Mouse (Mus musculus) kidney, embryonic 15.5 days (tissue): ENCODE measurements at regions not wholly inside any gene's neighbourhood (a gene's known extent, or its start where the extent isn't known, plus 50 kb on each side); places are given as distances from the start of the nearest gene placed in this dataset.

Experiments used
- ATAC-seq: fragments of 200-750 bp; cut with Nextera tagmentation; replicated peaks from 2 replicates; pipeline ENCODE4 v1.8.0; 2017; ENCODE audit warnings: moderate TSS enrichment; ENCODE audit not compliant: low FRiP score
- H3K27ac ChIP-seq: fragments of 300-500 bp; sonication (generic); 2 replicates; pipeline ENCODE4 v1.5.1; 2015; ENCODE audit warnings: mild to moderate bottlenecking, inconsistent platforms
- H3K27me3 ChIP-seq: fragments of 300-500 bp; sonication (generic); 2 replicates; pipeline ENCODE4 v1.6.1; 2015; ENCODE audit warnings: inconsistent platforms
- H3K36me3 ChIP-seq: fragments of 300-500 bp; sonication (generic); 2 replicates; pipeline ENCODE4 v1.6.1; 2015; ENCODE audit warnings: inconsistent platforms
- H3K4me1 ChIP-seq: fragments of 300-500 bp; sonication (generic); 2 replicates; pipeline ENCODE4 v1.6.1; 2015; ENCODE audit warnings: inconsistent platforms
- H3K4me2 ChIP-seq: fragments of 300-500 bp; sonication (generic); 2 replicates; pipeline ENCODE4 v1.6.1; 2015; ENCODE audit warnings: moderate library complexity, mild to moderate bottlenecking, inconsistent platforms
- H3K4me3 ChIP-seq: fragments of 300-500 bp; sonication (generic); replicated peaks from 2 replicates; pipeline ENCODE4 v1.5.1; 2015; ENCODE audit warnings: mild to moderate bottlenecking, inconsistent platforms
- H3K9ac ChIP-seq: fragments of 300-500 bp; sonication (generic); 2 replicates; pipeline ENCODE4 v1.6.1; 2015; ENCODE audit warnings: mild to moderate bottlenecking, inconsistent platforms
- H3K9me3 ChIP-seq: fragments of 300-500 bp; sonication (generic); replicated peaks from 2 replicates; pipeline ENCODE4 v1.6.1; 2016; ENCODE audit warnings: inconsistent platforms
- WGBS: fragments of 180-500 bp; shearing (Covaris S2); methylation state at CpG from one replicate; pipeline ENCODE4 v1.1.7; 2015; ENCODE audit warnings: mixed read lengths; 5-methylcytosine and 5-hydroxymethylcytosine counted together

DNA sequence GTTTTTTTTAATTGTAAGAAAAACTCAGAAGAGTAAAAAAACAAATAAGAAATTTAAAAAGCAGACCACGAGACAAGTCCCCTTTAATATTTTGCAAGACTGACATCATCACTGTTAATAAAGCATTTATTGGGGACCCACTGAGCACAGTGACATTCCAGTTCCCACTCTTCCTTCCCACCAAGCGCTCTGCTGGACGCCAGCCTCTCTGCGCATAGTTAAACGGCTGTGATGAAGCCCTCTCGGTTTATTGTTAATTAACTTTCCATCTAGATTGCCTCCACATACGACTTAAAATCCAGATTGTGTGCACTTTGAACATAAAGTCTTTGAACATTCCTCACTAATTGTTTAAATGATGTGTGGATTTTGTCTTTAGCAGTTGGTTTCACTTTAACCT is 161.7 kb downstream of the Rpl36a-ps1 start:
- Histone ChIP-seq H3K4me2 (no peak overlapping the region), H3K4me1 (peaks cover 17% of the 10 kb centered on the region; the same call in 1 of the 2 replicates), H3K9ac (no peak overlapping the region), H3K27ac (no peak overlapping the region), H3K9me3 (no peaks in the 10 kb centered on the region), H3K27me3 (no peaks in the 10 kb centered on the region), H3K4me3 (no peak overlapping the region), H3K36me3 (no peaks in the 10 kb centered on the region)
- ATAC-seq = no peak
- 60% methylated on average over 7 of the region's 7 CpGs for WGBS

DNA sequence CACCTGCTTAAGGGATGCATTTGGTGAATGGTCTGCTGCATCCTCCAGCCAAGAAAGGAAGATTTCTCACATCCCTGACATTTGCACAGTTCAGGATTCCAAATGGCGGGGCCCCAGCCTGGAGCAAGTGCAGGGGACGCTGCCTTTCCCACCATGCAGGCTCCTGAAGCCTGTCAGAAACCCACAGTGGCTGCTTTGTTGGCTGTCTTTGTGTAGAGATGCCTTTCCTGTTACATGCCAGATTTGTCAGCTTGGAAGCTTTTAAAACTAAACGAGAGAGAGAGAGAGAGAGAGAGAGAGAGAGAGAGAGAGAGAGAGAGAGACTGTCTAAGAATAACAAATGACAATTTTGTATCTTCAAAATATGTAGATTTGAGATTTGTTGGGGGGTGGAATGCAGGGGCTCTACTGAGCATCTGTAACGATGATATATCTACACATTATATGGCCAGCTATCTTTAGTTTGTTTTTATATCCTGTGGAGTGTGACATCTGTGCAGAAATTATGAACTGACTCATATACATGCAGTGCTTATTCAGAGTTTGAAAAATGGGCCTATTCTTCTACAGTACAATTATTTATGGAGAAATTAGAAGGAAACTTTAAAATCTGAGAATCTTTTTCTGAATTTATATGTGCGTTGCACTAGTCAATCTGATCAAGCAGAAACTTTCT is 164.0 kb downstream of the Rpl36a-ps1 start:
- Histone ChIP-seq H3K9ac (no peak overlapping the region), H3K4me1 (peaks cover 19% of the 10 kb centered on the region; the same call in 1 of the 2 replicates), H3K27ac (no peak overlapping the region), H3K27me3 (no peaks in the 10 kb centered on the region), H3K9me3 (no peaks in the 10 kb centered on the region), H3K4me3 (no peak overlapping the region), H3K4me2 (no peak overlapping the region), H3K36me3 (no peaks in the 10 kb centered on the region)
- WGBS = 46% methylated on average over 5 of the region's 5 CpGs
- no peak for ATAC-seq

DNA sequence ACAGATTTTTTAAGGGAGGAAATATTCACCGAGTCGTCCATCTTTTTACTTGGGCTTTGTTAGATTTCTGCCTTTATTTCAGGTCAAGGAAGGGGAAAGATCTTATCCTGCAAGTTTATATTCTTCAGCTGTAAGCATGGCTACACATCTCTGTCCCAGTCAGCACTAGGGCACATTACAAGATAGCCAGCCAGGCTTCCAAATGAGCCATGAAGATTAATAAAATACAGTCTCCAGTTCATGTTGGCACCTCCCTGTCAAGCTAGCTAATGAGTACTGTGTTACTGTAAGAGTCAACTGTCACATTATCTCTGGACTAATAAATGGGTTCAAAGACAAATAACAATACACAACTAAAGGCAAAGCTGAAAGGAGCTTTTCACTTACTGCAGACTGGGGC is 166.6 kb downstream of the Rpl36a-ps1 start:
- ATAC-seq = peak; percentile 69
- Histone ChIP-seq H3K27ac (peak overlapping the region; percentile 51; the same call in 1 of the 2 replicates), H3K36me3 (no peaks in the 10 kb centered on the region), H3K27me3 (no peaks in the 10 kb centered on the region), H3K9ac (no peak overlapping the region), H3K9me3 (no peaks in the 10 kb centered on the region), H3K4me3 (no peak overlapping the region), H3K4me2 (peak overlapping the region; percentile 12; the same call in 1 of the 2 replicates), H3K4me1 (peaks cover 13% of the 10 kb centered on the region; the same call in 1 of the 2 replicates)
- 34% methylated on average over 2 of the region's 2 CpGs for WGBS

DNA sequence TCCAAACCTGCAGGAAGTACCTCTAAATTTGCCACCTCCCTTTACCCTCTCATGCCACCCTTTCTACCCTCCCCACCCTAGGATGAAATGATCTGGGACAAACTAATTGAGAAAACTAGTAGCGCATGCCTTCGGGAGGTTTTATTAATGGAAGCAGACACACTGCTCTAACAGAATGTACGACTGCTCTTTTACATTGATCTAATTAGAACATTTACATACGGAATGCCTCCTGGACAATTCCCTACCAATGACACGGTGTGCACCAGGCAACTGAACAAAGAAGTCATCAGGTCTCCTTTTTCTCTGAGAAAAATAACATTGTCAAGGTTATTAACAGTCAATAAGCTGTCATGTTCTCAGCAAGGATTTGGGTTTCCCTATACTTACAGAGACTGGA is 180.5 kb downstream of the Rpl36a-ps1 start:
- H3K4me1 ChIP-seq = no peaks in the 10 kb centered on the region
- no peaks in the 10 kb centered on the region for H3K36me3 ChIP-seq
- 68% methylated on average over 5 of the region's 5 CpGs for WGBS
- ATAC-seq = no peak
- no peak overlapping the region for H3K4me3 ChIP-seq
- no peaks in the 10 kb centered on the region for H3K27me3 ChIP-seq
- H3K9ac ChIP-seq = no peak overlapping the region
- H3K27ac ChIP-seq = no peak overlapping the region
- no peaks in the 10 kb centered on the region for H3K9me3 ChIP-seq
- no peak overlapping the region for H3K4me2 ChIP-seq

DNA sequence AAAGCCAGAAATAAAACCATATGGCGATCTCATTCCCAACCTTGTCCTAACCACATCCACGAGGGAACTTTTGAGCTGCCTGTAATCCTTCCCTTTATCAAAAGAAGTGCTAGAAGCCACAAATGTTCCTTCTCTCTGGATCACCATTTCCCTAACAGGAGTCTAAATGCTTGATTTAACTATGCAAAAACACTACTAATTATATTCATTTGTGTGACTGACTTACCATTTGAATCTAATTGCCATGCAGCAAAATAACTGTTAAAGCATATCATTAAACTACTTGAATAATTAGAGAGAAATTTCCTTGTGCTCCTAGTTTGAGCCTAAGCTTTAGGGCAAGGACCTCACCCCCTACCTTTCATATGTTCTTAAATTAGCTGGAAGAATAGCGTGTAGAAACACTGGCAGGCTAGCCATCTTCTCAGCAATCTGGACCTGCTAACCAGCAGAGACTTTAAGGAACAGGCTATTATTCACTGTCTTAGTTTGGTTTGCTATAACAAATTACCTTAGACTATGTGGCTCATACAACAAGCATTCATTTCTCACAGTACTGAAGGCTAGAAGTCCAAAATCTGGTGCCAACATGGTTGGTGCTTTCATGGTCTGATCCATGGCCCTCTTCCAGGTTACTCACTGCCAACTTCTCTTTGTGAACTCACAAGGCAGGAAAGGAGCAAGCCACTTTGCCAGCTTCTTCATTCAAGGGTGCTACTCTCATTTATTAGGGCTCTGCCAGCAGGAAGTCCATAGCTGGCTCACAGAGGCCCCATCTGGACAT is 183.7 kb downstream of the Rpl36a-ps1 start:
- H3K9me3 ChIP-seq = no peaks in the 10 kb centered on the region
- no peaks in the 10 kb centered on the region for H3K36me3 ChIP-seq
- no peak overlapping the region for H3K4me2 ChIP-seq
- no peak overlapping the region for H3K4me3 ChIP-seq
- no peak overlapping the region for H3K9ac ChIP-seq
- WGBS = 86% methylated on average over 3 of the region's 3 CpGs
- no peaks in the 10 kb centered on the region for H3K27me3 ChIP-seq
- H3K4me1 ChIP-seq = no peaks in the 10 kb centered on the region
- no peak overlapping the region for H3K27ac ChIP-seq
- no peak for ATAC-seq

DNA sequence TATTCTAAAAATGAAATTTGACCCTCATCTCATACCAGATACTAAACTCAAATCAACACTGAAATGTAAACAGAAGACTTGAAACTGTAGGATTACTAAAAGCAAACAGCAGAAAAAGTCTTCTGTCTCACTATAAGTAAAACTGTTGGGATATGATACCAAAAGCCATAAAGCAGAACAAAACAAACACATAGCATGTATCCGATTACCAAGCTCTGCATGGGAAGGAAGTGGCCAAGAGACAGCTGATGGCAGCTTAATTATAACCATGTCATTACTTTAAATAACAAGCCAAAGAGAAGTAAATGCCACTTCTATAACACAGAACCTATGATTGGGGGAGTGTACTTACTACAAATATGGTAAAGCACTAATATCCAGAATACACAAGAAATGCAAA is 186.0 kb downstream of the Rpl36a-ps1 start:
- Histone ChIP-seq H3K4me3 (no peak overlapping the region), H3K4me1 (no peaks in the 10 kb centered on the region), H3K27me3 (no peaks in the 10 kb centered on the region), H3K9ac (no peak overlapping the region), H3K27ac (no peak overlapping the region), H3K36me3 (no peaks in the 10 kb centered on the region), H3K4me2 (no peak overlapping the region), H3K9me3 (no peaks in the 10 kb centered on the region)
- 0 out of 2 replicates have a peak, but pooled peaks have one; percentile 43 for ATAC-seq
- 35% methylated on average over 1 of the region's 1 CpGs for WGBS

DNA sequence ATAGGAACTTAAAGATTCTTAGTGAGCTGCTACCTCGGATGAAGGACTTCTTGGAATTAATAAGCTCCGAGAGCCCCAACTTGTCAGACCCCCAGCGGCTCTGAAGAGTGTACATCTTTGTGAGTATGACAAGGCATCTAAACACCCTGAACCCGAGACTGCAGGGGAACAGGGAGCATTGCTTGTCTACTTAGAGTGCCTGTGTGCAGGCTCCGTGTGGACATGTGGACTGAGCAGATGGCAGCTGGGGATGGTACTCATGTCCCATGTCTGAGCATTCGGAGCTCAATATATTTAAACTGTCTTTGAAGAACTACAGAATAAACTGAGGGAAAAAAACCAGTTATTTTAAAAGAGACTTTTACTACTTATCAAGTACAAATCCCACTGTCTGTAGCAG is 189.1 kb downstream of the Rpl36a-ps1 start:
- Histone ChIP-seq H3K9me3 (no peaks in the 10 kb centered on the region), H3K4me3 (no peak overlapping the region), H3K4me1 (no peaks in the 10 kb centered on the region), H3K9ac (no peak overlapping the region), H3K36me3 (no peaks in the 10 kb centered on the region), H3K4me2 (no peak overlapping the region), H3K27me3 (no peaks in the 10 kb centered on the region), H3K27ac (no peak overlapping the region)
- WGBS = 89% methylated on average over 6 of the region's 6 CpGs
- ATAC-seq = no peak

DNA sequence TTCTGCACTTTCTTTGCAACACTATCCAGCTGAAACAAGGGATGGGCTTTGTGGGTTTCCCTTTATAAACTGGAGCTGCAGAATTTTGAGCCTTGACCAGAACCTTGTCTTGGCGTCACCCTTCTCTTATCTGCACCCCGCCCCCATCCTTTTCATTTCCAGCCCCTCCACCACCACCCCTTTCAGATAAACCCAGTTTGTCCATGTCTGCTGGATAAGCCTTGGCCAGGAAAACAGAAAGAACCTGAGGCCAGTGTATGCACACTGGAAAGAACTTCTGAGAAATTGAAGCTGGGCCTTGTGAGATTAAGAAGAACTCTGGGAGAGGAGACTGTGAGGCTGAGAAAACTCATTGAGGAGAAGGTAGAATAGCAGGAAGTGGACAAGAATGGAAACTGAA is 192.8 kb downstream of the Rpl36a-ps1 start:
- no peak overlapping the region for H3K9ac ChIP-seq
- 96% methylated on average over 2 of the region's 2 CpGs for WGBS
- H3K27me3 ChIP-seq = no peaks in the 10 kb centered on the region
- no peak overlapping the region for H3K4me2 ChIP-seq
- H3K36me3 ChIP-seq = no peaks in the 10 kb centered on the region
- H3K27ac ChIP-seq = no peak overlapping the region
- H3K4me3 ChIP-seq = no peak overlapping the region
- ATAC-seq = no peak
- H3K9me3 ChIP-seq = no peaks in the 10 kb centered on the region
- no peaks in the 10 kb centered on the region for H3K4me1 ChIP-seq

DNA sequence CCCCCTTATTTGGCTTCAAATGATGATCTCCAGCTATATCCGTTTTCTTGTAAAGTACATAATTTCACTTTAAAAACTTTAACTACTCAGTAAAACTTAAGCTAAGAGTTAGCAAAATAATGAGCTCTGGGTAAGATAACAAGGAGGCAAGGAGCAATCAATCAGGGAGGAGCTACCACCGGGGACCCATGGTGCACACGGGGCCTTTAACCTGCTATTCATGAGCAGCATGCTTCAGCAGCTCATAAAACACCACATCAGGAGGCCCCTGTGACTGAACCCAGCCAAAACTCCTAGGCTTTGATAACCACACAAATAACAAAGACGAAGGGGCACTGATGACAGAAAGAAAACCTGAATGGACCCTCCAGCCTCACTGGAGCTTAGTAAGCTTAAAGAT is 202.1 kb downstream of the Rpl36a-ps1 start:
- Histone ChIP-seq H3K27me3 (no peaks in the 10 kb centered on the region), H3K9ac (no peak overlapping the region), H3K4me3 (no peak overlapping the region), H3K9me3 (no peaks in the 10 kb centered on the region), H3K27ac (no peak overlapping the region), H3K36me3 (no peaks in the 10 kb centered on the region), H3K4me1 (no peaks in the 10 kb centered on the region), H3K4me2 (no peak overlapping the region)
- WGBS = 29% methylated on average over 4 of the region's 4 CpGs
- ATAC-seq = no peak

DNA sequence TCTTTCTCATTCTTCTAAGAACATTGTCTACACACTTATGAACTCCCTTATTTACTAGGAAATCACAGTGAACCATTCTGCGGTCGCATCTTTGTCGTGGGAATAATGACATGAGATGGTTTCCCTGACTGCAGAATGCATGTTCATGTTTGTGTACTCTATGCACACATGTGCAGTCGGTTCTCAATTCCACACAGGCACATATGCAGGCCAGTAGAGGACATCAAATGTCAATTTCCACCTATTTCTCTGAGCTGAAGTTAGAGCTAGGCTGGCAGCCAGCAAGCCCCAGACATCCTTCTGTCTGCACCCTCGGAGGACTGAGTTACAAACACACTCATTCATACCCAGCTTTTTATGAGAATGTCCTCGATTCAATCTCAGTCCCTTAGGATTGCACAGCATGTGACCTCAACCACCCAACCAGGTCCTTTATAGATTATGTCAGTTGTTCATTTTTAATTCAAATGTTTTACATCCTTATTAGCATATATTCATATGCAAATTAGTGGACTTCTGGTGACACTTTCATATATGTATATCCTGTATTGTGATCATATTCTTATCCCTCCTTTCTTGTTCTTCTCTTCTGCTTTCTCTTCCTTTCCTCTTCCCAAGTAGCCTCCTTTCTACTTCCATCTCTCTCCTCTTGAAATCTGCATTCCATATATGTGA is 202.7 kb downstream of the Rpl36a-ps1 start:
- no peak overlapping the region for H3K9ac ChIP-seq
- H3K4me2 ChIP-seq = no peak overlapping the region
- no peaks in the 10 kb centered on the region for H3K27me3 ChIP-seq
- no peaks in the 10 kb centered on the region for H3K36me3 ChIP-seq
- H3K4me1 ChIP-seq = no peaks in the 10 kb centered on the region
- H3K4me3 ChIP-seq = no peak overlapping the region
- 88% methylated on average over 6 of the region's 6 CpGs for WGBS
- H3K9me3 ChIP-seq = no peaks in the 10 kb centered on the region
- ATAC-seq = no peak
- H3K27ac ChIP-seq = no peak overlapping the region

DNA sequence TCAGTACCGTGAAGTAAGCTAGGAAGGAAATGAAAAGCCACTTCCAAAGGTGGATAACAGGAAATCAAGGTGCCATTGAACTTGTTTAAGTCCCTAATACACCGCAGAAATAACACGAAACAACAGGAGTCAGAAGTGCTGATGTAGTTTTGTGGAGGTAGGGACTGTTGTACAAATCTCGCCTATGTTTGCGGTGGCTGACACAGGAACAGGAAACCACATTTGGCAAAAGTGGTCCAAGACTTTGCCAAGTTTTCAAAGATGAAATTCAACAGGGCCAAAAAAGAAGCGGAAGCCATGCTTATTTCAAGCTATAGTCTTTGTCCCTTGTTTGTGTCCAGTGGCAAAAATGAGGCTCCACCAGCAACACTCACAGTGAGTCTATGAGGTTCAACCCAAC is 204.3 kb downstream of the Rpl36a-ps1 start:
- no peak overlapping the region for H3K9ac ChIP-seq
- H3K4me3 ChIP-seq = no peak overlapping the region
- no peaks in the 10 kb centered on the region for H3K4me1 ChIP-seq
- H3K9me3 ChIP-seq = no peaks in the 10 kb centered on the region
- no peak overlapping the region for H3K27ac ChIP-seq
- 94% methylated on average over 6 of the region's 6 CpGs for WGBS
- no peaks in the 10 kb centered on the region for H3K36me3 ChIP-seq
- no peak for ATAC-seq
- no peak overlapping the region for H3K4me2 ChIP-seq
- H3K27me3 ChIP-seq = no peaks in the 10 kb centered on the region

DNA sequence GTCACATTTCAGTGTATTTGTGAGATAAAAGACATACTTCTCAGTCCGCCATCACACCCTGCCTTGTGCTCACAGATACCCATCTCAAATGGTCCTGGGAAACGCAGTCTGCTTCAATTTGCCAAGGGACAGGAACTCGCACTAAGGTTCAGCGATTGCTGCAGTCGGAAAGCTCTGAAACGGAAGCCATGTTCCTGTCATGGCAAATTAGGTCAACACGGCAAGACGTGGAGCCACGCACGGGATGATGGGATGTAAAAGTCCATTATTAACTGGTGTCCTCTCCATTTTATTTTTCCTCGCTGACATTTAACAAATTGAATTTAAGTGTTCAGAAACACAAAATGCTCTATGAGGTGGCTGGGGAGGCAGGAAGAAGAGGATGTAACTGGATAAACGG is 212.4 kb downstream of the Rpl36a-ps1 start:
- H3K9me3 ChIP-seq = no peaks in the 10 kb centered on the region
- no peak overlapping the region for H3K27ac ChIP-seq
- no peak overlapping the region for H3K4me2 ChIP-seq
- no peaks in the 10 kb centered on the region for H3K27me3 ChIP-seq
- ATAC-seq = no peak
- no peaks in the 10 kb centered on the region for H3K4me1 ChIP-seq
- no peaks in the 10 kb centered on the region for H3K36me3 ChIP-seq
- no peak overlapping the region for H3K9ac ChIP-seq
- no peak overlapping the region for H3K4me3 ChIP-seq
- WGBS = 93% methylated on average over 12 of the region's 12 CpGs
